Mouse (Mus musculus) embryonic facial prominence, embryonic 15.5 days (tissue): ENCODE data around the gene Lmcd1. TPM values are rescaled to one million over a fixed set of nuclear protein-coding genes. Genes with fewer than 3 reads are reported as not detected.

ENCODE experiments used
- ATAC-seq: fragments of 200-750 bp; cut with Nextera tagmentation; 2 replicates; pipeline ENCODE4 v1.8.0; 2017; ENCODE audit warnings: low read depth, moderate TSS enrichment; ENCODE audit not compliant: insufficient number of reproducible peaks, low FRiP score, low TSS enrichment
- H3K27ac ChIP-seq: fragments of 300-500 bp; sonication (generic); replicated peaks from 2 replicates; pipeline ENCODE4 v1.5.1; 2015; ENCODE audit warnings: mild to moderate bottlenecking, inconsistent platforms
- H3K27me3 ChIP-seq: fragments of 300-500 bp; sonication (generic); 2 replicates; pipeline ENCODE4 v1.6.1; 2015; ENCODE audit warnings: inconsistent platforms
- H3K36me3 ChIP-seq: fragments of 300-500 bp; sonication (generic); 2 replicates; pipeline ENCODE4 v1.6.1; 2015; ENCODE audit warnings: mild to moderate bottlenecking, inconsistent platforms
- H3K4me1 ChIP-seq: fragments of 300-500 bp; sonication (generic); 2 replicates; pipeline ENCODE4 v1.6.1; 2015; ENCODE audit warnings: inconsistent platforms
- H3K4me2 ChIP-seq: fragments of 300-500 bp; sonication (generic); replicated peaks from 2 replicates; pipeline ENCODE4 v1.6.1; 2015; ENCODE audit warnings: mild to moderate bottlenecking, inconsistent platforms
- H3K4me3 ChIP-seq: fragments of 300-500 bp; sonication (generic); replicated peaks from 2 replicates; pipeline ENCODE4 v1.5.1; 2015; ENCODE audit warnings: mild to moderate bottlenecking, inconsistent platforms
- H3K9ac ChIP-seq: fragments of 300-500 bp; sonication (generic); 2 replicates; pipeline ENCODE4 v1.6.1; 2015; ENCODE audit warnings: inconsistent platforms
- H3K9me3 ChIP-seq: fragments of 300-500 bp; sonication (generic); replicated peaks from 2 replicates; pipeline ENCODE4 v1.6.1; 2016; ENCODE audit warnings: inconsistent platforms
- WGBS: fragments of 180-500 bp; shearing (Covaris S2); methylation state at CpG from one replicate; pipeline ENCODE4 v1.1.7; 2015; 5-methylcytosine and 5-hydroxymethylcytosine counted together
- polyA plus RNA-seq: library from polyadenylated mRNA; unstranded; fragments of >200 nt; fragmentation: Nextera tagmentation; extraction: Ambion mirVana; gene quantifications from 2 replicates; pipeline ENCODE4 v1.2.1, GENCODE M21; 2015

The Lmcd1 gene
- polyA plus RNA-seq, 1 experiment from 2014 or later: 104 TPM

- H3K9ac ChIP-seq: no peak overlapping the region
- H3K4me1 ChIP-seq: no peaks in the 10 kb centered on the region
- ATAC-seq: no peak
- H3K4me3 ChIP-seq: no peak overlapping the region
- no peak overlapping the region for H3K4me2 ChIP-seq
- no peak overlapping the region for H3K27ac ChIP-seq
- WGBS: 82% methylated on average over 3 of the region's 3 CpGs
- no peaks in the 10 kb centered on the region for H3K27me3 ChIP-seq
- H3K36me3 ChIP-seq: 0 out of 2 replicates have a peak, but pooled peaks cover 2% of the 10 kb centered on the region
- H3K9me3 ChIP-seq: no peaks in the 10 kb centered on the region
Measured at GRCm38 (mm10) chr6:112288271-112288670, 14.7 kb downstream of the Lmcd1 start.

GRCm38 (mm10) chr6:112291146-112291545 lies 17.6 kb downstream of the Lmcd1 start:
- H3K27me3 ChIP-seq: no peaks in the 10 kb centered on the region
- no peak overlapping the region for H3K4me3 ChIP-seq
- 81% methylated on average over 4 of the region's 4 CpGs for WGBS
- H3K27ac ChIP-seq: no peak overlapping the region
- H3K4me1 ChIP-seq: no peaks in the 10 kb centered on the region
- no peaks in the 10 kb centered on the region for H3K9me3 ChIP-seq
- H3K9ac ChIP-seq: no peak overlapping the region
- 0 out of 2 replicates have a peak, but pooled peaks cover under 1% of the 10 kb centered on the region for H3K36me3 ChIP-seq
- ATAC-seq: no peak
- H3K4me2 ChIP-seq: no peak overlapping the region

GRCm38 (mm10) chr6:112293320-112293719 lies 19.8 kb downstream of the Lmcd1 start:
- 33% methylated on average over 5 of the region's 5 CpGs for WGBS

GRCm38 (mm10) chr6:112295269-112295668 lies 21.7 kb downstream of the Lmcd1 start:
- 70% methylated on average over 3 of the region's 3 CpGs for whole genome bisulfite sequencing
- Histone ChIP-seq H3K9me3 (no peaks in the 10 kb centered on the region), H3K36me3 (no peaks in the 10 kb centered on the region)

More at GRCm38 (mm10) chr6:112293320-112293719, 19.8 kb downstream of the Lmcd1 start:
- Histone ChIP-seq H3K27ac (no peak overlapping the region), H3K36me3 (no peaks in the 10 kb centered on the region), H3K4me1 (no peaks in the 10 kb centered on the region), H3K9ac (no peak overlapping the region), H3K4me2 (no peak overlapping the region), H3K4me3 (no peak overlapping the region), H3K27me3 (no peaks in the 10 kb centered on the region), H3K9me3 (no peaks in the 10 kb centered on the region)
- ATAC-seq: no peak

GRCm38 (mm10) chr6:112300146-112300545 lies 26.6 kb downstream of the Lmcd1 start:
- 80% methylated on average over 7 of the region's 7 CpGs for WGBS
- Histone ChIP-seq H3K36me3 (no peaks in the 10 kb centered on the region), H3K27ac (no peak overlapping the region), H3K4me2 (no peak overlapping the region), H3K9me3 (no peaks in the 10 kb centered on the region), H3K4me3 (no peak overlapping the region), H3K4me1 (peaks cover 21% of the 10 kb centered on the region), H3K27me3 (no peaks in the 10 kb centered on the region), H3K9ac (no peak overlapping the region)
- ATAC-seq: no peak

More at GRCm38 (mm10) chr6:112295269-112295668, 21.7 kb downstream of the Lmcd1 start:
- Histone ChIP-seq H3K4me1 (no peaks in the 10 kb centered on the region), H3K4me2 (no peak overlapping the region), H3K4me3 (no peak overlapping the region), H3K9ac (no peak overlapping the region), H3K27ac (no peak overlapping the region), H3K27me3 (no peaks in the 10 kb centered on the region)
- ATAC-seq: no peak

- H3K27ac ChIP-seq: no peak overlapping the region
- H3K27me3 ChIP-seq: no peaks in the 10 kb centered on the region
- no peaks in the 10 kb centered on the region for H3K9me3 ChIP-seq
- H3K36me3 ChIP-seq: no peaks in the 10 kb centered on the region
- H3K4me1 ChIP-seq: peaks cover 21% of the 10 kb centered on the region
- no peak for ATAC-seq
- no peak overlapping the region for H3K4me3 ChIP-seq
- 97% methylated on average over 1 of the region's 1 CpGs for WGBS
- H3K4me2 ChIP-seq: no peak overlapping the region
- H3K9ac ChIP-seq: no peak overlapping the region
Measured at GRCm38 (mm10) chr6:112300633-112301032, 27.1 kb downstream of the Lmcd1 start.

- Histone ChIP-seq H3K27ac (peak overlapping the region; percentile 22; the same call in 1 of the 2 replicates), H3K4me2 (no peak overlapping the region), H3K4me1 (peaks cover 21% of the 10 kb centered on the region), H3K4me3 (no peak overlapping the region), H3K9ac (no peak overlapping the region), H3K36me3 (peaks cover 3% of the 10 kb centered on the region; the same call in 1 of the 2 replicates), H3K9me3 (no peaks in the 10 kb centered on the region), H3K27me3 (no peaks in the 10 kb centered on the region)
- no peak for ATAC-seq
- WGBS: 41% methylated on average over 7 of the region's 7 CpGs
Measured at GRCm38 (mm10) chr6:112302248-112302647, 28.7 kb downstream of the Lmcd1 start.

- WGBS: 61% methylated on average over 9 of the region's 9 CpGs
- no peaks in the 10 kb centered on the region for H3K27me3 ChIP-seq
Measured at GRCm38 (mm10) chr6:112302814-112303383, 29.3 kb downstream of the Lmcd1 start.

GRCm38 (mm10) chr6:112304751-112305150 lies 31.2 kb downstream of the Lmcd1 start:
- H3K4me3 ChIP-seq: no peak overlapping the region
- no peaks in the 10 kb centered on the region for H3K27me3 ChIP-seq
- H3K4me2 ChIP-seq: no peak overlapping the region
- H3K36me3 ChIP-seq: peaks cover 3% of the 10 kb centered on the region; the same call in 1 of the 2 replicates
- 57% methylated on average over 8 of the region's 8 CpGs for WGBS
- H3K9me3 ChIP-seq: no peaks in the 10 kb centered on the region
- peaks cover 21% of the 10 kb centered on the region for H3K4me1 ChIP-seq
- no peak for ATAC-seq
- no peak overlapping the region for H3K9ac ChIP-seq
- H3K27ac ChIP-seq: no peak overlapping the region

More at GRCm38 (mm10) chr6:112302814-112303383, 29.3 kb downstream of the Lmcd1 start:
- no peak overlapping the region; the same call in 1 of the 2 replicates for H3K27ac ChIP-seq
- no peak for ATAC-seq
- H3K9ac ChIP-seq: no peak overlapping the region
- peaks cover 3% of the 10 kb centered on the region; the same call in 1 of the 2 replicates for H3K36me3 ChIP-seq
- no peak overlapping the region for H3K4me2 ChIP-seq
- no peaks in the 10 kb centered on the region for H3K9me3 ChIP-seq
- no peak overlapping the region for H3K4me3 ChIP-seq
- peaks cover 21% of the 10 kb centered on the region for H3K4me1 ChIP-seq

GRCm38 (mm10) chr6:112309330-112309938 lies 35.9 kb downstream of the Lmcd1 start:
- H3K4me1 ChIP-seq: peaks cover 12% of the 10 kb centered on the region; the same call in 1 of the 2 replicates
- no peak for ATAC-seq
- H3K9me3 ChIP-seq: no peaks in the 10 kb centered on the region
- no peaks in the 10 kb centered on the region for H3K27me3 ChIP-seq
- H3K4me3 ChIP-seq: no peak overlapping the region
- H3K4me2 ChIP-seq: no peak overlapping the region
- no peak overlapping the region for H3K27ac ChIP-seq
- peaks cover 3% of the 10 kb centered on the region; the same call in 1 of the 2 replicates for H3K36me3 ChIP-seq
- no peak overlapping the region for H3K9ac ChIP-seq
- 60% methylated on average over 6 of the region's 6 CpGs for WGBS

- Histone ChIP-seq H3K36me3 (peaks cover 9% of the 10 kb centered on the region), H3K4me3 (no peak overlapping the region), H3K9me3 (no peaks in the 10 kb centered on the region), H3K4me1 (peaks cover 7% of the 10 kb centered on the region; the same call in 1 of the 2 replicates), H3K9ac (no peak overlapping the region), H3K27ac (no peak overlapping the region), H3K4me2 (no peak overlapping the region), H3K27me3 (no peaks in the 10 kb centered on the region)
- 36% methylated on average over 4 of the region's 4 CpGs for WGBS
- ATAC-seq: peak; percentile 54; the same call in 1 of the 2 replicates
Measured at GRCm38 (mm10) chr6:112311385-112311784, 37.8 kb downstream of the Lmcd1 start.
